Mouse (Mus musculus) layer of hippocampus, adult 2 months (tissue): ENCODE results near the gene Cartpt. TPM values are rescaled to one million over a fixed set of nuclear protein-coding genes. Genes with fewer than 3 reads are reported as not detected.

Experiments used
- DNase-seq, 2 experiments: peaks; one replicate each; pipeline ENCODE4 v3.0.0; 2022; ENCODE audit warnings: low spot score in 2 of 2
- H3K27ac ChIP-seq: fragments of 200-600 bp; 2 replicates; pipeline ENCODE4 v1.8.1; 2022
- H3K4me3 ChIP-seq: fragments of 200-600 bp; 2 replicates; pipeline ENCODE4 v1.8.1; 2022; ENCODE audit warnings: mild to moderate bottlenecking
- CTCF ChIP-seq: fragments of 200-600 bp; conservative IDR thresholded peaks from 2 replicates; pipeline ENCODE4 v1.8.1; 2022; ENCODE audit warnings: antibody characterized with exemption, mild to moderate bottlenecking, moderate library complexity
- total RNA-seq, 2 experiments: library from RNA; stranded (reverse); gene quantifications; 2 replicates each; pipeline ENCODE4 v1.2.3; 2021

The Cartpt gene
- total RNA-seq, 2 experiments from 2014 or later, result 2.0 to 3.5 TPM

DNA sequence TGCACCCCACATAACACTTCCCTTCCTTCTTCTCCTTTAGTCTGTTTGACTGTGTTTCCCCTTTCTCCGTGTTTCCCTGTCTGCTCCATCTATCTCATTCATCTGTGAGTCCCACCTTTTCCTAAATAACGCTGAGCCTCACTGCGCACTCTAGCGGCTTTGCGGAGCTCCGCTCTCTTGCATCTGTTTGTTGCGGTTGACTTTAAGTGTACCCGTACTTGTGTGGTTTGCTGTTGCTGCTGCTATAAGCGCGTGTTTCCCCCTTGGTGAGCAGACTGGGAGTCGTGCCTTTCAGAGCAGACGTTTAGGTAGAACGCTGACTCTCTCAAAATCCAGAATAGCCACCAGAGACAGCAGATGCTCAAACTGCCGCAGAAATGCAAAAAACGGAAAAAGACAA is 51.3 kb downstream of the Cartpt start:
- no peak overlapping the region for H3K4me3 ChIP-seq
- DNase-seq, result peak; percentile 49 to 57
- H3K27ac ChIP-seq, result no peak overlapping the region
- peak; percentile 78 for TF ChIP-seq CTCF

Other genes starting within 250 kb of the Cartpt start
- gene Mccc2, start 114.5 kb upstream of the Cartpt start, total RNA-seq, result 10 to 100 TPM; 29.0 to 30.7 TPM
- gene Bdp1, start 203.0 kb upstream of the Cartpt start, total RNA-seq, result 10 to 100 TPM; 36.3 to 38.6 TPM
- gene Serf1, start 206.9 kb upstream of the Cartpt start, total RNA-seq, result 10 to 100 TPM; 11.4 to 16.7 TPM
- 10 to 100 TPM; 40.3 to 41.2 TPM for gene Smn1, start 223.8 kb upstream of the Cartpt start, total RNA-seq